ENCODE assay signal across 7 mouse cellular contexts in genomic region chr2:173273885-173274284, GRCm38 (mm10). TPM values are rescaled to one million over a fixed set of nuclear protein-coding genes. Genes with fewer than 3 reads are reported as not detected.
A peak's percentile ranks its signal among the peaks of the same experiment; 100 is the strongest.
DNase-seq lines count a peak whose midpoint lies in the region; ATAC-seq lines count a peak whose summit lies in the region.

No protein-coding gene starts in this region.

- H3K4me2 ChIP-seq in neural tube, embryonic 11.5 days (ENCODE audit: low read depth): peak overlapping the region; percentile 88
- peak overlapping the region; percentile 67 for H3K4me2 ChIP-seq in forebrain, embryonic 15.5 days (replicated peaks)

- DNase-seq in neural tube, embryonic 11.5 days (ENCODE audit: low spot score): no peak
- no peak for DNase-seq in neural tube, embryonic 10.5 days (ENCODE audit: extremely low spot score, low spot score)
- no peak for DNase-seq in midbrain, embryonic 10.5 days (ENCODE audit: low spot score)
- DNase-seq in frontal cortex, adult 2 months (ENCODE audit: extremely low spot score in 1 of 2, low spot score in 1 of 2): no peak
- no peak for DNase-seq in layer of hippocampus, adult 9-11 months
- no peak for DNase-seq in urinary bladder, postnatal 10 days (ENCODE audit: low spot score)

- no peaks in the 10 kb centered on the region for H3K27me3 ChIP-seq in neural tube, embryonic 11.5 days (ENCODE audit: control insufficient read depth, insufficient read depth, low read length)
- no peaks in the 10 kb centered on the region for H3K27me3 ChIP-seq in forebrain, embryonic 15.5 days
- H3K27me3 ChIP-seq in midbrain, embryonic 10.5 days (ENCODE audit: low read depth, poor library complexity, severe bottlenecking): peaks cover 84% of the 10 kb centered on the region

- H3K9me3 ChIP-seq in neural tube, embryonic 11.5 days (ENCODE audit: control insufficient read depth, low read length): no peaks in the 10 kb centered on the region
- H3K9me3 ChIP-seq in forebrain, embryonic 15.5 days: no peaks in the 10 kb centered on the region
- no peaks in the 10 kb centered on the region; the same call in 1 of the 2 replicates for H3K9me3 ChIP-seq in midbrain, embryonic 10.5 days (replicated peaks)

- peak overlapping the region; percentile 99 for H3K4me3 ChIP-seq in neural tube, embryonic 11.5 days (ENCODE audit: low read depth, low read length)
- peak overlapping the region; percentile 100 for H3K4me3 ChIP-seq in forebrain, embryonic 15.5 days
- H3K4me3 ChIP-seq in midbrain, embryonic 10.5 days: peak overlapping the region; percentile 94; the same call in 1 of the 2 replicates

- peak overlapping the region; percentile 100 for H3K9ac ChIP-seq in neural tube, embryonic 11.5 days (ENCODE audit: low read length)
- peak overlapping the region; percentile 99; the same call in 1 of the 2 replicates for H3K9ac ChIP-seq in forebrain, embryonic 15.5 days (replicated peaks)

- ATAC-seq in neural tube, embryonic 11.5 days (ENCODE audit: insufficient read depth, low FRiP score, low TSS enrichment): no peak
- no peak for ATAC-seq in forebrain, embryonic 15.5 days (replicated peaks)

- 63% methylated on average over 4 of the region's 4 CpGs for WGBS in neural tube, embryonic 11.5 days
- 47% methylated on average over 4 of the region's 4 CpGs for WGBS in forebrain, embryonic 15.5 days
- WGBS in midbrain, embryonic 10.5 days: 60% methylated on average over 4 of the region's 4 CpGs

- H3K27ac ChIP-seq in neural tube, embryonic 11.5 days (ENCODE audit: low read depth, low read length): no peak overlapping the region
- H3K27ac ChIP-seq in forebrain, embryonic 15.5 days (replicated peaks): no peak overlapping the region
- no peak overlapping the region for H3K27ac ChIP-seq in midbrain, embryonic 10.5 days (replicated peaks)

- H3K4me1 ChIP-seq in neural tube, embryonic 11.5 days (ENCODE audit: control insufficient read depth, insufficient read depth, low read length): peaks cover 41% of the 10 kb centered on the region
- H3K4me1 ChIP-seq in forebrain, embryonic 15.5 days: peaks cover 68% of the 10 kb centered on the region
- H3K4me1 ChIP-seq in midbrain, embryonic 10.5 days: peaks cover 68% of the 10 kb centered on the region

- H3K36me3 ChIP-seq in neural tube, embryonic 11.5 days (ENCODE audit: control insufficient read depth, insufficient read depth, low read length): no peaks in the 10 kb centered on the region
- H3K36me3 ChIP-seq in forebrain, embryonic 15.5 days: no peaks in the 10 kb centered on the region
- no peaks in the 10 kb centered on the region for H3K36me3 ChIP-seq in midbrain, embryonic 10.5 days

RNA-seq across cellular contexts. Expression of gene Pmepa1, which starts 2.4 kb away (rescaled TPM):
- polyA plus RNA-seq in neural tube, embryonic 11.5 days (2014; fragmentation: Nextera tagmentation; extraction: Ambion mirVana): 5.3 and 5.9 TPM in 2 replicates
- polyA plus RNA-seq in forebrain, embryonic 15.5 days (2015; fragmentation: Nextera tagmentation; extraction: Ambion mirVana): 6.8 and 7.5 TPM in 2 replicates
- 1.2 and 2.0 TPM in 2 replicates for polyA plus RNA-seq in midbrain, embryonic 10.5 days (2016; fragmentation: Nextera tagmentation; extraction: Ambion mirVana)
- 40.4 and 57.2 TPM in 2 replicates for polyA plus RNA-seq in frontal cortex, adult 2 months (2012; rRNA removed)

RNA-seq across cellular contexts. Expression of gene Zbp1, which starts 55.2 kb away (rescaled TPM):
- polyA plus RNA-seq in neural tube, embryonic 11.5 days (2014; fragmentation: Nextera tagmentation; extraction: Ambion mirVana): not detected in 2 replicates
- 0.11 and 0.23 TPM in 2 replicates for polyA plus RNA-seq in forebrain, embryonic 15.5 days (2015; fragmentation: Nextera tagmentation; extraction: Ambion mirVana)
- polyA plus RNA-seq in midbrain, embryonic 10.5 days (2016; fragmentation: Nextera tagmentation; extraction: Ambion mirVana): 0.28 and 0.43 TPM in 2 replicates
- polyA plus RNA-seq in frontal cortex, adult 2 months (2012; rRNA removed): 0.40 and 1.1 TPM in 2 replicates
